Mouse (Mus musculus) lung, adult 2 months (tissue): ENCODE results near the gene Kalrn.

ENCODE experiments used
- CTCF ChIP-seq: fragments of 200-500 bp; IDR thresholded peaks from 2 replicates; pipeline ENCODE4 v1.5.1; 2011; ENCODE audit warnings: mild to moderate bottlenecking, low read length, control low read depth; ENCODE audit not compliant: insufficient read depth
- POLR2A ChIP-seq: fragments of 200-500 bp; IDR thresholded peaks from 2 replicates; pipeline ENCODE4 v1.6.1; 2011; ENCODE audit warnings: low read depth, mild to moderate bottlenecking, control low read depth, low read length, borderline replicate concordance; ENCODE audit errors: extremely low read depth

- no peak for TF ChIP-seq CTCF
- TF ChIP-seq POLR2A, result no peak
These were observed 86.1 kb downstream of the Kalrn start for GRCm38 (mm10) chr16:34487268-34487667.
